Mouse (Mus musculus) left cerebral cortex, adult 8-10 months (tissue): ENCODE data around the gene Nt5c3b. TPM values are rescaled to one million over a fixed set of nuclear protein-coding genes. Genes with fewer than 3 reads are reported as not detected.
A peak's percentile ranks its signal among the peaks of the same experiment; 100 is the strongest.

Experiments
- DNase-seq, 2 experiments: peaks; one replicate each; pipeline ENCODE4 v3.0.0; 2022; ENCODE audit warnings: low spot score in 2 of 2
- total RNA-seq, 4 experiments: library from RNA; stranded (reverse); gene quantifications; 2 replicates each; pipeline ENCODE4 v1.2.4; 2022

Gene Nt5c3b
- total RNA-seq = 10 to 100 TPM; 46.9 to 52.6 (median 50.0) TPM

GRCm38 (mm10) chr11:100441797-100442196 is at the start of gene Nt5c3b, which contains the start of gene Klhl10:
Gene Nt5c3b (minus strand): TSS chr11:100441808.
Gene Klhl10 (plus strand): TSS chr11:100441917.
- no peak for DNase-seq

GRCm38 (mm10) chr11:100490951-100491350 is 49.3 kb upstream of the Nt5c3b start:
- no peak for DNase-seq

GRCm38 (mm10) chr11:100485801-100486538 is 44.4 kb upstream of the Nt5c3b start:
- no peak for DNase-seq

- DNase-seq = no peak
Measured at GRCm38 (mm10) chr11:100484461-100484860, 42.9 kb upstream of the Nt5c3b start.

GRCm38 (mm10) chr11:100479152-100479551 is 37.5 kb upstream of the Nt5c3b start:
- DNase-seq = no peak

- no peak for DNase-seq
Measured at GRCm38 (mm10) chr11:100476281-100476680, 34.7 kb upstream of the Nt5c3b start.

GRCm38 (mm10) chr11:100472935-100473295 is 31.3 kb upstream of the Nt5c3b start:
- DNase-seq = no peak

GRCm38 (mm10) chr11:100472197-100472934 is 30.8 kb upstream of the Nt5c3b start, which contains the start of gene Klhl11:
Gene Klhl11 (minus strand): TSS chr11:100472741.
- DNase-seq = peak; percentile 79 to 90

GRCm38 (mm10) chr11:100471352-100472196 is 30.0 kb upstream of the Nt5c3b start:
- DNase-seq = no peak

- no peak for DNase-seq
Measured at GRCm38 (mm10) chr11:100465833-100466232, 24.2 kb upstream of the Nt5c3b start.

- no peak for DNase-seq
Measured at GRCm38 (mm10) chr11:100465229-100465792, 23.7 kb upstream of the Nt5c3b start.

- DNase-seq = no peak
Measured at GRCm38 (mm10) chr11:100462699-100463098, 21.1 kb upstream of the Nt5c3b start.

GRCm38 (mm10) chr11:100457711-100458110 is 16.1 kb upstream of the Nt5c3b start:
- no peak for DNase-seq

- DNase-seq = no peak
Measured at GRCm38 (mm10) chr11:100457247-100457646, 15.6 kb upstream of the Nt5c3b start.

GRCm38 (mm10) chr11:100442625-100443024 is 1.0 kb upstream of the Nt5c3b start:
- no peak for DNase-seq

- peak; percentile 61 to 83 for DNase-seq
Measured at GRCm38 (mm10) chr11:100440691-100441522, 701 bp downstream of the Nt5c3b start.

- no peak for DNase-seq
Measured at GRCm38 (mm10) chr11:100437901-100438300, 3.7 kb downstream of the Nt5c3b start.

GRCm38 (mm10) chr11:100435678-100436246 is 5.8 kb downstream of the Nt5c3b start:
- DNase-seq = no peak

- DNase-seq = no peak
Measured at GRCm38 (mm10) chr11:100432002-100432401, 9.6 kb downstream of the Nt5c3b start.

GRCm38 (mm10) chr11:100430052-100430451 is 11.6 kb downstream of the Nt5c3b start:
- DNase-seq = no peak
